8 mouse cellular contexts compared by ENCODE assay signal in genomic region chr1:172026201-172026901, GRCm38 (mm10). TPM values are rescaled to one million over a fixed set of nuclear protein-coding genes. Genes with fewer than 3 reads are reported as not detected.
A peak's percentile ranks its signal among the peaks of the same experiment; 100 is the strongest.
DNase-seq lines count a peak whose midpoint lies in the region; ATAC-seq and TF ChIP-seq lines count a peak whose summit lies in the region.

No protein-coding gene starts in this region.

- peak overlapping the region; percentile 71 for H3K4me2 ChIP-seq in heart, embryonic 16.5 days (ENCODE audit: low read depth, low read length)
- peak overlapping the region; percentile 73 for H3K4me2 ChIP-seq in liver, embryonic 16.5 days (ENCODE audit: low read depth, low read length)
- peak overlapping the region; percentile 64 for H3K4me2 ChIP-seq in stomach, embryonic 16.5 days (ENCODE audit: low read depth, low read length)

- H3ac ChIP-seq in C2C12 (ENCODE audit: control insufficient read depth, insufficient read length, low read depth): peak overlapping the region; percentile 84

- no peaks in the 10 kb centered on the region for H3K79me3 ChIP-seq in C2C12 (ENCODE audit: low read depth)

- H3K4me1 ChIP-seq in heart, embryonic 16.5 days (ENCODE audit: control insufficient read depth, insufficient read depth, low read length): peaks cover 23% of the 10 kb centered on the region
- no peaks in the 10 kb centered on the region; the same call in 1 of the 2 replicates for H3K4me1 ChIP-seq in liver, embryonic 16.5 days (ENCODE audit: control insufficient read depth, low read depth, low read length)
- H3K4me1 ChIP-seq in stomach, embryonic 16.5 days (ENCODE audit: control insufficient read depth, insufficient read depth, low read length): peaks cover 25% of the 10 kb centered on the region

- H3K27ac ChIP-seq in heart, embryonic 16.5 days (ENCODE audit: low read length): peak overlapping the region; percentile 82
- no peak overlapping the region for H3K27ac ChIP-seq in liver, embryonic 16.5 days (ENCODE audit: low read length)
- H3K27ac ChIP-seq in stomach, embryonic 16.5 days (ENCODE audit: low read length): peak overlapping the region; percentile 83

- H3K9me3 ChIP-seq in heart, embryonic 16.5 days (replicated peaks; ENCODE audit: control insufficient read depth, low read length): no peaks in the 10 kb centered on the region
- no peaks in the 10 kb centered on the region for H3K9me3 ChIP-seq in liver, embryonic 16.5 days (replicated peaks; ENCODE audit: control insufficient read depth, low read length)
- H3K9me3 ChIP-seq in stomach, embryonic 16.5 days (replicated peaks; ENCODE audit: control insufficient read depth, low read length): no peaks in the 10 kb centered on the region

- H3K79me2 ChIP-seq in C2C12 (ENCODE audit: control insufficient read depth, insufficient read depth): no peaks in the 10 kb centered on the region

- H3K9ac ChIP-seq in heart, embryonic 16.5 days (ENCODE audit: low read length): peak overlapping the region; percentile 90
- peak overlapping the region; percentile 48 for H3K9ac ChIP-seq in liver, embryonic 16.5 days (ENCODE audit: low read depth, low read length)
- peak overlapping the region; percentile 90 for H3K9ac ChIP-seq in stomach, embryonic 16.5 days (ENCODE audit: low read length)

- peak; percentile 37 for DNase-seq in adrenal gland, postnatal 10 days
- no peak for DNase-seq in adrenal gland, adult 8-10 months
- DNase-seq in cerebellum, postnatal 10 days: peak; percentile 75 to 76
- no peak for DNase-seq in ovary, postnatal 36 days (ENCODE audit: low spot score)

- H3K4me3 ChIP-seq in C2C12 (ENCODE audit: insufficient read depth, poor library complexity, severe bottlenecking): peak overlapping the region; percentile 56
- H3K4me3 ChIP-seq in heart, embryonic 16.5 days (ENCODE audit: low read length): peak overlapping the region; percentile 86
- H3K4me3 ChIP-seq in liver, embryonic 16.5 days (ENCODE audit: low read depth, low read length): peak overlapping the region; percentile 69
- H3K4me3 ChIP-seq in stomach, embryonic 16.5 days (replicated peaks; ENCODE audit: low read length): peak overlapping the region; percentile 72

- TF ChIP-seq CTCF in C2C12 (IDR thresholded peaks at IDR 0.05; ENCODE audit: control insufficient read depth, insufficient read depth, insufficient read length): no peak

- WGBS in heart, embryonic 16.5 days: 6% methylated on average over 22 of the region's 23 CpGs
- whole genome bisulfite sequencing in liver, embryonic 16.5 days (ENCODE audit: insufficient replicate concordance): 12% methylated on average over 23 of the region's 23 CpGs
- WGBS in stomach, embryonic 16.5 days: 4% methylated on average over 23 of the region's 23 CpGs

- no peaks in the 10 kb centered on the region for H3K36me3 ChIP-seq in C2C12 (ENCODE audit: control insufficient read depth, insufficient read depth)
- H3K36me3 ChIP-seq in heart, embryonic 16.5 days (ENCODE audit: control insufficient read depth, insufficient read depth): no peaks in the 10 kb centered on the region
- H3K36me3 ChIP-seq in liver, embryonic 16.5 days (ENCODE audit: control insufficient read depth, insufficient read depth): no peaks in the 10 kb centered on the region
- H3K36me3 ChIP-seq in stomach, embryonic 16.5 days (ENCODE audit: control insufficient read depth, insufficient read depth, low read length): no peaks in the 10 kb centered on the region

- peak; percentile 44 for ATAC-seq in heart, embryonic 16.5 days (replicated peaks; ENCODE audit: extremely low read depth, insufficient read depth, low FRiP score)
- peak; percentile 19; the same call in 1 of the 2 replicates for ATAC-seq in liver, embryonic 16.5 days (ENCODE audit: low read depth)
- peak; percentile 65 for ATAC-seq in stomach, embryonic 16.5 days (ENCODE audit: insufficient read depth, low FRiP score)

- no peaks in the 10 kb centered on the region for H3K27me3 ChIP-seq in C2C12 (ENCODE audit: control insufficient read depth, insufficient read depth, insufficient read length)
- no peaks in the 10 kb centered on the region for H3K27me3 ChIP-seq in heart, embryonic 16.5 days (ENCODE audit: control insufficient read depth, insufficient read depth, low read length)
- peaks cover 6% of the 10 kb centered on the region; the same call in 1 of the 2 replicates for H3K27me3 ChIP-seq in liver, embryonic 16.5 days (ENCODE audit: control insufficient read depth, insufficient read depth, low read depth, low read length)
- H3K27me3 ChIP-seq in stomach, embryonic 16.5 days (ENCODE audit: control insufficient read depth, insufficient read depth, low read length): no peaks in the 10 kb centered on the region

TF ChIP-seq in C2C12, 6 proteins besides CTCF, POLR2A, EP300 and RAD21:
- TF ChIP-seq MYOD1 (IDR thresholded peaks at IDR 0.05; ENCODE audit: control insufficient read depth, insufficient read length, low read depth) (no peak), MAX (IDR thresholded peaks at IDR 0.05) (no peak), FOSL1 (IDR thresholded peaks at IDR 0.05; ENCODE audit: insufficient read depth, low read length, poor library complexity, severe bottlenecking) (no peak), USF1 (IDR thresholded peaks at IDR 0.05; ENCODE audit: low read depth) (no peak), MYOG (IDR thresholded peaks at IDR 0.05; ENCODE audit: control insufficient read depth, extremely low read depth, insufficient read length) (no peak), CEBPB (IDR thresholded peaks at IDR 0.05; ENCODE audit: low read depth) (no peak)
TF ChIP-seq in C2C12: peak in this region for 0.

RNA-seq across cellular contexts. Expression of gene Vangl2, which starts 1.9 kb away (rescaled TPM):
- 10 to 100 TPM in 1 of 2 experiments, 1 to 10 TPM in 1; 6.3 to 10.6 TPM for total RNA-seq in adrenal gland, postnatal 10 days (2021)
- 1 to 10 TPM; 4.8 to 7.7 (median 5.1) TPM for total RNA-seq in adrenal gland, adult 8-10 months (2022)
- 5.7 TPM for polyA plus RNA-seq in C2C12 (2012; fragmentation: generic; extraction: Trizol)
- polyA plus RNA-seq in heart, embryonic 16.5 days (2015; fragmentation: Nextera tagmentation; extraction: Ambion mirVana): 7.3 and 7.5 TPM in 2 replicates
- polyA plus RNA-seq in liver, embryonic 16.5 days (2015; fragmentation: Nextera tagmentation; extraction: Ambion mirVana): 0.41 and 0.57 TPM in 2 replicates
- 9.7 and 10.6 TPM in 2 replicates for polyA plus RNA-seq in stomach, embryonic 16.5 days (2015; fragmentation: Nextera tagmentation; extraction: Ambion mirVana)

RNA-seq across cellular contexts. Expression of gene Nhlh1, which starts 31.0 kb away (rescaled TPM):
- under 1 TPM in 1 of 2 experiments, not detected in 1; 0.09 TPM for total RNA-seq in adrenal gland, postnatal 10 days (2021)
- not detected for total RNA-seq in adrenal gland, adult 8-10 months (2022)
- not detected for polyA plus RNA-seq in C2C12 (2012; fragmentation: generic; extraction: Trizol)
- polyA plus RNA-seq in heart, embryonic 16.5 days (2015; fragmentation: Nextera tagmentation; extraction: Ambion mirVana): not detected in 2 replicates
- polyA plus RNA-seq in liver, embryonic 16.5 days (2015; fragmentation: Nextera tagmentation; extraction: Ambion mirVana): not detected in 2 replicates
- polyA plus RNA-seq in stomach, embryonic 16.5 days (2015; fragmentation: Nextera tagmentation; extraction: Ambion mirVana): not detected in 2 replicates

RNA-seq across cellular contexts. Expression of gene Copa, which starts 56.0 kb away (rescaled TPM):
- total RNA-seq in adrenal gland, postnatal 10 days (2021): 100 to 1,000 TPM; 150 to 151 TPM
- 100 to 1,000 TPM; 180 to 214 (median 195) TPM for total RNA-seq in adrenal gland, adult 8-10 months (2022)
- polyA plus RNA-seq in C2C12 (2012; fragmentation: generic; extraction: Trizol): 113 TPM
- polyA plus RNA-seq in heart, embryonic 16.5 days (2015; fragmentation: Nextera tagmentation; extraction: Ambion mirVana): 170 and 179 TPM in 2 replicates
- 75.9 and 82.2 TPM in 2 replicates for polyA plus RNA-seq in liver, embryonic 16.5 days (2015; fragmentation: Nextera tagmentation; extraction: Ambion mirVana)
- 238 and 260 TPM in 2 replicates for polyA plus RNA-seq in stomach, embryonic 16.5 days (2015; fragmentation: Nextera tagmentation; extraction: Ambion mirVana)

RNA-seq across cellular contexts. Expression of gene Ncstn, which starts 56.2 kb away (rescaled TPM):
- total RNA-seq in adrenal gland, postnatal 10 days (2021): 10 to 100 TPM; 81.0 to 93.0 TPM
- 100 to 1,000 TPM; 110 to 135 (median 124) TPM for total RNA-seq in adrenal gland, adult 8-10 months (2022)
- polyA plus RNA-seq in C2C12 (2012; fragmentation: generic; extraction: Trizol): 40.8 TPM
- 106 and 109 TPM in 2 replicates for polyA plus RNA-seq in heart, embryonic 16.5 days (2015; fragmentation: Nextera tagmentation; extraction: Ambion mirVana)
- 39.5 and 42.9 TPM in 2 replicates for polyA plus RNA-seq in liver, embryonic 16.5 days (2015; fragmentation: Nextera tagmentation; extraction: Ambion mirVana)
- polyA plus RNA-seq in stomach, embryonic 16.5 days (2015; fragmentation: Nextera tagmentation; extraction: Ambion mirVana): 132 and 145 TPM in 2 replicates

Comparison
In these comparisons a context has a peak if more than half of its experiments do, and no peak if none do; other contexts are left out.
1. DNase-seq: peak in adrenal gland, postnatal 10 days (single experiment) and cerebellum, postnatal 10 days (2 of 2); none in adrenal gland, adult 8-10 months (single experiment) and ovary, postnatal 36 days (single experiment).
2. Peak in every context shown above with its lines, with median percentiles within 50 percentile points of each other: H3K4me3 ChIP-seq, ATAC-seq, H3K4me2 ChIP-seq and H3K9ac ChIP-seq.